Mouse (Mus musculus) frontal cortex, postnatal 25 days (tissue): ENCODE measurements at regions not wholly inside any gene's neighbourhood (a gene's known extent, or its start where the extent isn't known, plus 50 kb on each side); places are given as distances from the start of the nearest gene placed in this dataset.
A peak's percentile ranks its signal among the peaks of the same experiment; 100 is the strongest.
"Not testable (repeated sequence)": the region's sequence is repeated elsewhere in the genome, so short reads cannot be mapped to it uniquely, and the experiment has no call there.

Experiments used
- DNase-seq, 2 experiments: peaks; one replicate each; pipeline ENCODE4 v3.0.0; 2022; ENCODE audit warnings: low spot score in 2 of 2

DNA sequence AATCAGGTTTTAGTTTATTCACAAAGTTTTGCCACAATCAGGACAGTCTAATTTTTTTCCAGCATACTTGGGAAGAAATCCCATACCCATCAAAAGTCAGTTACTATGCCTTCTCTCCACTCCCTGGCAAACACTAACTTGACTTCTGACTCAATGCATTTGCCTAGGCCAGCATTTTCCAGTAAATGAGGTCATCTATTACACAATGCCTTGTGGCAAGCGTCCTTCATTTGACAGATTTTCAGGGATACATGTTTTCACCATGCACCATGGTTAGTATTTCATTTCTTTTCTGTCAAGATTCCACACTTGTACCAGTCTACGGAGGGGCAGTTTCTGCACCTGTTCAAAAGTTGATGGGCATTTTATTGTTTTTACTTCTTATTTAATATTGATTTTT is 88.4 kb upstream of the Slc2a12 start:
- not testable (repeated sequence) for DNase-seq

DNA sequence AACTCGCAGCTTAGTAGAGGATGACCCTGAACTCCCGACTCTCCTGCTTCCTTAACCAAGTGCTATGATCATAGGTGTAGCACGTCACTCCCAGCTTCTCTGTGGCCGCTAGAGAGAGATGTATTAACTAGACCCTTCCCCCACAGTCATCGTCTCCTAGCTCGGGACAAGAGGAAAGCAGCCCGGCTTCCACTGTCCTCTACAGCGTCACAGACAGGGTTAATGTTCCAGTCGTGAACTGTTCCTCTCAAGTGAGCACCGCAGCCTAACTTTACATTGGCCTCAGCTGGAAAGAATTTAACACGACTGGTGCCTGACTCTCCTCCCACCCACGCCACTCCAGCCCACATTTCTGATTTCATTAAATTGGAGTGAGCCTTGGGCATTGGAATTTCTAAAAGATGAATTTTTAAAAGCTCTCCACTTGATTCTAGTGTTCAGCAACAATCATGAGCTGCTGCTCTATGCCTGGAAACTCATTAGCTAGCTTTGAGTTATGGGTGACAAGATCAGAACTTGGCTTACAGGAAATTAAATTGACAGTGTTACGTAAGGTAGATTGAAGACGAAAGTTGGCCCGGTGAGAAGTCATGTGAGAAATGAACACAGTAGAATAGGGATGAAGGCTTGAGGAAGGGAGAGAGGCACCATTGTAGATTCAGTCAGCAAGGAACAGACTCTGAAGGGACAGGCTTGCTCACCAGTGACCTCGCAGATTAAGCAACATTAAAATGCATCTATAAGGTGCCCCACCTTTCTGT is 75.4 kb upstream of the Slc2a12 start:
- DNase-seq, result not testable (repeated sequence)

DNA sequence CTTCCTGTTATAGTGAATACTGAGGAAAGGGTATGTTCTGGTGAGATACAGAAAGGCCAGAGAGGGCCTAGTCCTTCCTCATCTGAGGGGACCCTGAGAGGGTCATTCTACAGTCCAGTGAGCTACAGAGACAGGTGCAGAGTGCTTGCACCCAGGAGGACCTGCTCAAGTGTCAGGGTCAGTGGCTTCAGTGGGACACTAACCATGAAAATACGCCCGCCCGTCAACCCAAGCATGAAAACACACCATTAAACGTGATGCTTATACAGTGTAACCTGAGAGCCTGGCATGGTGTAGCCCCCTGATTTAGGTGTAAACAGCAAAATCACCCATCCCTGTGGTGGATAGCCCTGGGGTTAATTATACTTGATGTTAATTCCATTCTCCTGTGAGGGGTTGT is 70.8 kb upstream of the Slc2a12 start:
- not testable (repeated sequence) for DNase-seq

DNA sequence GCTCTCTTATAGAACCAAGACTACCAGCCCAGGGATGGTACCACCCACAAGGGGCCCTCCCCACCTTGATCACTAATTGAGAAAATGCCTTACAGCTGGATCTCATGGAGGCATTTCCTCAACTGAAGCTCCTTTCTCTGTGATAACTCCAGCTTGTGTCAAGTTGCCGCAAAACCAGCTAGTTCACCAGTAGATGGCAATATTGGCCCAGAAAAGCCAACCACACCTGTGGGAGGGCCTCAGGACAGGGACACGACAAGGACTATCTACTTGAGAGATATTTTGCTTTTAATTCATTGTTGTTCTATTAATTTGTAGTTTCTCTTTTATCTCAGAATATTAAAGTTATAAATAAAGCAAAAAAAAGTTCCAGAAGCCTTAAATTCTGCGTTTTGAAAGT is 65.4 kb upstream of the Slc2a12 start:
- DNase-seq, result peak; percentile 10 to 52

DNA sequence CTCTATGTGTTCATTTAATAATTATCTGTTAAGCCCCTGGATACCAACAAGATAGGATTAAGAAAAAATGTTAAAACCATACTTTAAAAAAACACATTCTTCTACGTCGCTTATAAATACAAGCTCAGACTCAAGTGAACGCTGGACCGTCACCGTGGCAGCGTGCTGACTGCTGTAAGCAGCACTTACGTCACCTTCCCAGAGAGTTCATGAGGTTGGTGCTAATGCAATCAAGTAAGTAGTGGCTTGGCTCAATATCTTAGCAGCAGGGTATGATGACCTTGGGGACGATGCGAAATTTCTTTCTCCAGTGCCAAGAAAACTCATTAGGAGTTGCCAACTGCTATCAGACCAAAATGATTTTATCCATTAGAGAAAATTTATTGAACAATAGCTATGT is 63.5 kb upstream of the Slc2a12 start:
- not testable (repeated sequence) for DNase-seq

DNA sequence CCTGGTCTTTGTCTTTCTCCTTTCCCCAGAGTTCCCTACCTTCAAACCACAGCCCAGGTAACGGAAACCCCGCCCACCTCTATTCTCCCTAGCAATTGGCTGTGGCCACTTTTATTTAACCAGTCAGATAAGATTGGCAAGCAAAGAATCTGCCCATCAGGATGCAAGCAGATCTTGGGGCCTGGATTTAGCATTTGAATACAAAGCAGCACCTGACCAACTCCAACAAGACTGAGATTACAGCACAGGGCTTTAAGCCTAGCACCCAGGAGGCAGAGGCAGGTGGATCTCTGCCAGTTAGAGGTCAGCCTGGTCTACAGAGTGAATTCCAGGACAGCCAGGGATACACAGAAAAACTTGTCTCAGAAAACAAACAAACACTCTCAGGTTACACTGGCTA is 61.5 kb upstream of the Slc2a12 start:
- not testable (repeated sequence) for DNase-seq

DNA sequence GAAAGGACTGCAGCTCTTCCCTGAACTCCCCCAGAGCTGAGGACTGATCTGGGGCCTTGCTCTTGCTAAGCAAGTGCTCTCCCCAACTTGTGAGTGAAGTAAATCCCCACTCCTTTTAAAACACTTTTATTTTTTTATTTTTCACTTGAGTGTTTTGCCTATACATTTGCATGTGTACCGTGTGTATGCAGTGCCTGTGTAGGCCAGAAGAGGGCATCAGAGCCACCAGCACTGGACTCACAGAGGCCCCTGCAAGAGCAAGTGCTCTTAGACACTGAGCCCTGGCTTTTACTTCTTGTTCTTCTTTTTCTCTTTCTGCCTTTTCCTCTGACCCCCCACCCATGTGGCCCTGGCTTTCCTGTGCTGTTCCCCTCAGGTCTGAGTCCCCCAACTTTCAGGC is 56.2 kb upstream of the Slc2a12 start:
- not testable (repeated sequence) for DNase-seq

DNA sequence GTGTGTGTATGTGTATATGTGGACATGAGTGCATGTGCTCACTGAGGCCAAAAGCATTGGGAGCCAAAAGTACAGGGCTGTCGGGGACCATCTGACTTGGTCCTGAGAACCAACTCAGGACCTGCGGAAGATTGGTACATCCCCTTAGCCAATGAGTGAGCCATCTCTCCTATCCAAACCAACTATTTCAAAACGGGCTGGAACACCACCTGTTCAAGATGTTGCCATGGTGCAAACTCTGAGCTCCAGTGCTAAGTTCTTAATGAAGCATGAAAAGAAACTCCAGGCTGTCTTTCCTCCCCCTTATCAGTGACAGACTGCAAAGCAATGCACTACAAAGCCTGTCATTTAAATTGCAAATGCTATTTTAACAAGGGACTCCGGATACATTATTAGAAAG is 53.1 kb upstream of the Slc2a12 start:
- DNase-seq, result not testable (repeated sequence)

DNA sequence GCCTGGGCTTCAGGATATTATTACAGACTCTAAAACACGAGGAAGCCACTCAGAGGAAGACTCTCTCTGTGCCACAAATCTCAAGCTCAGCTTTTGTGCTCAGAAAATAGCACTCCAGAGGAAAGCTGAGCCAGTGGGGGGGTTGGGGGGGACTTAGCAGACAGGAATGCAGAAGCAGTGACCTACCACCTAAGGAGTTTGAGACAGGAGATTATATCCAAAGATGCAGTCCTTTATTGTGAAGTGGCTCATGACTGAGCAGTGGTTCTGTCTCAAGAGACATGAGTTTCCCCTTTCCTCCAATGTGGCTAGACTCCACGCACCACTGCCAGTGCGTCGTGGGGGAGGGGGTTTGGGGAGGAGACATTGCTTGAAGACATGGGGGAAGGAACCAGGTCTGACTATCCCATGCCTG is 52.6 kb upstream of the Slc2a12 start:
- DNase-seq, result not testable (repeated sequence)

DNA sequence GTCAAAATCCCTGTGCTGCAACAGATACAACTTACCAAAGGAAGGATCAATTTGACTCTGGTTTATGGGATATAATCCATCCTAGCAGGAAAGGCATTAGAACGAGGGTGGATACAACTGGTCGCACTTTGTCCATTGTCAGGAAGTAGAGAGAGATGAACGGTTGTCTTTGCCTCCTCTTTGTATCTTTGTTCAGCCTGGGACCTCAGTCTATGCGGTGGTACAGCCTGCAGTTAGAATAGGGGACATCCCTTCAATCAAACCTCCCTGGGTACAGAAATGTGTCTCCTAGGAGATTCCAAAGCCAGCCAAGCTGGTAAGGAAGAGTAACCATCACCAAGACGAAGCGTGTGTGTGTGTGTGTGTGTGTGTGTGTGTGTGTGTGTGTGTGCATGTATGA is 52.1 kb upstream of the Slc2a12 start:
- not testable (repeated sequence) for DNase-seq
